Mouse (Mus musculus) ovary, postnatal 36 days (tissue): ENCODE results near the gene Csmd2.
"Not testable (repeated sequence)": the region's sequence is repeated elsewhere in the genome, so short reads cannot be mapped to it uniquely, and the experiment has no call there.

Experiments
- DNase-seq: peaks from one replicate; pipeline ENCODE4 v3.0.0; 2022; ENCODE audit warnings: low spot score, mixed read lengths

Csmd2 gene

GRCm38 (mm10) chr4:128048716-128049115 is 61.1 kb downstream of the Csmd2 start:
- DNase-seq, result no peak

DNA sequence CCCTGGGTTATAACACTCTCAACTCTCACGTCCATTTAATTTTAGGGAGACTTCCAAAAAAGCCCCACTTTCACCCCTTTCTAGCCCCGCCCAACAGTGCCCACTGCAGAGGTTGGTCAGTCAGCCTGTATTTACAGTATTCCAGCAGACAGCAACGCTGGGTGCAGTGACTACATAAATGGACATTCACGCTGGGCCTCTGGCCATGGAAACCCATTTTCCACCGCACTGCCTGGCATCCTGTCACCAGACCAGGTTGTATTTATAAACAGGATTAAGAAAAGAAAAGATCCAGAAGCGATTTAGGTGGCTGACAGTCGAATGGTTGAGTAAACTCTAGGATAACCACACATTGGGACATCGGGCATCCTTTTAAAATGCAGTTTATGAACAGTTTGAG is 65.0 kb downstream of the Csmd2 start:
- DNase-seq, result no peak

DNA sequence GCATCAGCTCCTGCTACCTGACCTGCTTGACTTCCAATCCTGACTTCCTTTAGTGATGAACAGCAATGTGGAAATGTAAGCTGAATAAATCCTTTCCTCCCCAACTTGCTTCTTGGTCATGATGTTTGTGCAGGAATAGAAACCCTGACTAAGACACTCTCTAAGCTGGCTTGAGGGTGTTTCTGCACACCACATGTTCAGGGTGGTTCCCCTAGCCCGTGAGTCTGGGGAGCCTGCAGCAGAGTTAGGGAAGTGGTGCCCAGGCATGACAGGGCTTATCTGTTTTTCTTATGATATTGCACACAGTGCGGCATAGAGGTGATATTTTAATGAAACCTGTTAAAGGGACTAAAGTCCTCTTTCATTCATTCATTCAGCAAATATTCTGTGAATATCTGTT is 73.6 kb downstream of the Csmd2 start:
- DNase-seq, result not testable (repeated sequence)

DNA sequence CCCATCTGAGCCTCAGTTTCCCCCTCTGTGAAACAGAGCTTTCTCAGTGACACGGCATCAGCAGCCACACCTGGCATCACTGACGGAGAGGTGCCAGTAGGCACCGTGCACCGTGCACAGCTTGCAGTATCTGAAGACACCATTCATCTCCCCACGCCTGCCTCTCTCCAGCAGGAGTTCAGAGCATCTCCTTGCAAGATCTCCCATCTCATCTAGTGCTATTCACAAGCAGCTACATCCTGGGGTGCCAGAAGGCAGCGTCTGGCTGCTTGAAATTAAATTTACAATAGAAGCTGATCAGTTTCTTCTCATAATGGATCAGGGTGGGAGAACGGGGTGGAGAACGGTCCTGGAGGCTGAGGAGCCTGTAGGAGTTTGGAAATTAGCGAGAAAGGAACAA is 79.5 kb downstream of the Csmd2 start:
- no peak for DNase-seq

GRCm38 (mm10) chr4:128084466-128084865 is 96.8 kb downstream of the Csmd2 start:
- no peak for DNase-seq

DNA sequence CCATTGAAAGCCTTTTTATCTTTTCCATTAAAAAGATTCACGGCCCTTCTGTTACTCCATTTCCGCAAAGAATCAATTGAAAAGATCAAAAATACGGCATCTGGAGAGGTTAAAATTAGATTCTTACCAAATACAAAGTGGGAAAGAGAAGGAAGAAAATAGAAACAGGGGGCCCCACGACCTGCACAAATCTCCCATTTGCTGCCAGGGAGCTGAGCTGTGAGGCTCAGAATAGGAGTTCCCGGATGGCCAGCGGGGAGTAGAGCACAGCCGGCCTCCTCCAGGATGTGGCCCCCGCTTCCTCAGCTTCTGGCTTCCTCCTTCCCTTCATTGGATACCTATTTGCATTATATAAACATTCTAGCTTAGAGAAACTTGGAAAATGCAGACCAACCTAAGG is 97.4 kb downstream of the Csmd2 start:
- DNase-seq, result no peak

- no peak for DNase-seq
These were observed 99.5 kb downstream of the Csmd2 start for GRCm38 (mm10) chr4:128087147-128087606.

DNA sequence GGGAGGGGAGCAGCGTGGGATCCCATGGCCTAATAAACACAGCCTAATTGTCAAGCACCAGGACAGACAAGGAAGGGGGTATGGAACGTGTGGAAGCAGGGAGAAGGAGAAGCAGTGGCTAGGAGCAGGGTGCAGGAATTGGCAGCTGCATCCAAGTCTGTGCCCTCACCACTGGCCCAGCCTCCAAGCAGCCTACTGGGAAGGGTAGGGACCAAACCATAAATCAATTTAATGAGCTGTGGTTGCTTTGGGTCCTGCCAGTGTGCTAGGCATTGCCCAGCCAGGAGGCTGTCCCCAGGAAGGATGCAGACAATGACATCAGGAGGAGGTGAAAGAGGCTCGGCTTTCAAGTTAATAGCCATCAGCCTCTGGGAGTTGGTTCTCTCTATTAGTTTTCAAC is 100.0 kb downstream of the Csmd2 start:
- no peak for DNase-seq

GRCm38 (mm10) chr4:128088264-128088663 is 100.6 kb downstream of the Csmd2 start:
- no peak for DNase-seq

- no peak for DNase-seq
These were observed 104.3 kb downstream of the Csmd2 start for GRCm38 (mm10) chr4:128091938-128092337.

DNA sequence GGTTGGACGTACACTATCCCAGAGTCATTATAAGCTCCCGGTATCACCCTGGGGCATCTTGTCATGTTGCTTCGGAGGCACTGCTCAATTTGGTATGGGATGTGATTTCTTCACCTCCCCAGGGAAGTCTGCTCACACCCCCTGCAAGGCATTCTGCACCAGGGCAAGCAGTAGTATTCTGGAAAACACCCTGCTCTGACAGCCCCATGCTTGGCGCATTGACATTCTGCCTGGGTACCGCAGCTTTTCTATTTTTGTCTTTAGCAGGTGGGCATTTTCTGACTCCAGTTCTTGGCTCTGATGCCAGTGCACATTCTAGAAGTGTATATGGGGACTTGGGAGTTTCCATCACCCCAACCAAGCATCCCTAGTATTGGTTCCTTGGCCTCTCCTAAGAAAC is 111.9 kb downstream of the Csmd2 start:
- no peak for DNase-seq

GRCm38 (mm10) chr4:128100541-128100940 is 112.9 kb downstream of the Csmd2 start:
- DNase-seq, result no peak

DNA sequence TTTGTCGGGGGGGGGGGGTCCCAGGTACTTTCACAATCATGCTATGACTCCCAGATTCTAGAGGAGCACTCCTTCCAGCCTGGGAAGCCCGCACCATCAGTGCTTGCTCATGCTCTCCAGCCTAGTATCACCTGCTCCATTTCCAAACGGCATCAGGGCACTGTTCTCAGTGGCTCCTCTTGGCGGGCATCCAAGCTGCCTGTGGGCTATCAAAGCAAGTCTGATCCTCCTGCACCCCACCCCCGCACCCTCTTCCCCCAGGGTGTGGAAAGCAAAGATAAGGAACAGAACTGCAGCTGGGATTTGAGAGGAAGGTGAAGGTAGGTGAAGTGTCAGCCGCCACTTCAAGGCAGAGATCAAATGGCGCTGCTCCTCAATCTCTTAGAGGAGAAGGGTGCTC is 128.7 kb downstream of the Csmd2 start:
- no peak for DNase-seq

DNA sequence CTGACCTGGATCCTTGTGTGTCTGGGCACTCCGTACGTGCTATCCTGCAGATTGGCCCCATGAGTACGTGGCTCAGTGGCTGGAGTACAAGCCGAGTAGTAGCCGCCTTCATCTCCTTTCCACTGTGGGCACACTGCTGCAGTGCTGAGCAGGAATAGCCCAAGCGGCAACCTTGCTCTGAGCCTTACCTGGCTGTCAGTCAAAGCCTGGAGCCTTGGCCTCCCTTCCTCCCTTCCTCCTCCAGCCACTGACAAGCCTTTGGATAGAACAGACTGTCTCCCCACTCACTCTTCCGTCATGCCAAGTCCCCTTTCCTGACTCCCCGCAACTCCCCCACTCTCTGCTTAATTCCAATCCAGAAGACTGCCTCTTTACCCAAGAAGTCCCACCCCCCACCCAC is 135.6 kb downstream of the Csmd2 start:
- DNase-seq, result no peak

DNA sequence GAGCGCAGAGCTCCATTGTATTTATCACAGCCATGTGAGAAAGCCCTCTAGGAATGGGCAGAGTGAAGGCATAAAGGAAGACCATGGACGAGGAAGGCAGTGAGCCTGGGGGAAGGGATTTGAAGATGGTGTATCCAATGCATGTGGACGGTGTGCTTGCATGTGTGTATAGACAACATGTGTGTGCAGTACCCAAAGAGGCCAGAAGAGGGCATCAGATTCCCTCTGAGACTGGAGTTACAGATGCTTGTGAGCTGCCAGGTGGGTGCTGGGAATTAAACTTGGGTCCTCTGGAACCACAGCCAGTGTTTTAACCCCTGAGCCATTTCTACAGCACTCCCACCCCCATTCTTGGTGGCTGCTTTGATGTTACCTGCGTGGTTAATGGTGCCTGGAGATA is 137.1 kb downstream of the Csmd2 start:
- DNase-seq, result no peak

DNA sequence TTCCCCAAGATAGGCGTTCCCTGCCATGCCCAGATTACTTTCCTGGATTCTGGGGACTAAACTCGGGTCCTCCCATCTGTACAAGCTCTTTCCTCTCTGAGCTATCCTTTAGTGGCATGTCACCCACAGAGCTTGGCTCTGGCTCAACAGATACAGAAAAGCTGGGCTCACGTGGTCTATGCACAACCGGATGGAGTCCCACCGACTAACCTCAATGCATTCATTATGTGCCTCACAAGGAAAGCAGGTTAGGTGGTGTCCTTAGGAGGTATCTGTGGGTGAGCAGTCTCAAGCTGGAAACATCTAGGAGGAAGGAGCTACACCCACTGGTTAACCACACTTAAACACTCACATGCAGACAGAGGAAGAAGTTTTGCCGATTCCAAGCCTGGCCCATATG is 140.9 kb downstream of the Csmd2 start:
- DNase-seq, result no peak

- no peak for DNase-seq
These were observed 143.0 kb downstream of the Csmd2 start for GRCm38 (mm10) chr4:128130611-128131142.

DNA sequence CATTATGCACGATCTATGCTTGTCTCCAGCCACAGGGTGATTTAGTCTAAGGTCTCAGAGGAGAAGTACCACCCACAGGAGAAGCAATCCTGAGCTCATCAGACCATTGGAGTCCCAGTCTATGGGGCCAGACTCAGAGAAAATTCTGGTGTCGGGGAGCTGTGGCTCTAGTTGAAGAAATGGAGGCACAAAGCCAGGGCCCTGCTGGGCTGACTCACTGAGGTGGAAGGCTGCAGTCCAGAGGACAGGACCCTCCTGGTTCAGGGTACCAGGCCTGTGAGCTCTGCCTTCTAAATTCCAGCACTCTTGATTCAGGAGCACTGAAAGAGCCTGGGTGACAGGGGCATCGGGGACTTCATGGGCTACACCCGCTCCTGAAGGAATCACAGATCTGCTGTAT is 144.0 kb downstream of the Csmd2 start:
- no peak for DNase-seq

GRCm38 (mm10) chr4:128132876-128133646 is 145.4 kb downstream of the Csmd2 start:
- no peak for DNase-seq

DNA sequence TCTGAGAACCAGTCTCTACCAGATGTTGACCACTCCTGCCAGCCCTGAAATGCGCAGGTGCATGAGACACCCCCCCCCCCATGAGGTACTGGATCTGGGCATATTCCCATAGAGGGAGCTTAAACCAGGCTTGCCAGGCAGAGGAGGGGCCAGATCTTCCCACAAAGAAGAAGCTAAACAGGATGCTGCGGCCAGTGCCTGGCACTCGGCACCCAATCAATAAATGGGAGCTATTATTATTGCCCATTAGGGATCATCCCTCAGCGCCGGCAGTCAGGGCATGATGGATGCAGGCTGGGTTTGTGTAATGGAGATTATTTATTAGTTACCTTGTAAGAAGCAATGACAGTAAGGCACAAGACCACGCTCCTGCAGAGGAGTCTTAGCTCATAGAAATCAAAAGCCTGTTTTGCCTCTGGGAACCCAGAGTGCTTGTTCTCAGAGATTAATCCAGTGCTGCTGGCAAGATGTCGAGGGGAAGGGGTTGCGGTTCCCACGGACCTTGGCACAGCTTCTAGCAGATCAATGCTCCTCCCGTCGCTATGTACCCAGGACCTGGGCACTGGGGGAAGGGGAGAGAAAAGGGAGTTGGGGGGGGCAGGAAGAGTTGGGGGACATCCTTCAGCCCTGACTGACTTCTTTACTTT is 146.8 kb downstream of the Csmd2 start:
- DNase-seq, result no peak

- no peak for DNase-seq
These were observed 147.5 kb downstream of the Csmd2 start for GRCm38 (mm10) chr4:128135014-128135622.

DNA sequence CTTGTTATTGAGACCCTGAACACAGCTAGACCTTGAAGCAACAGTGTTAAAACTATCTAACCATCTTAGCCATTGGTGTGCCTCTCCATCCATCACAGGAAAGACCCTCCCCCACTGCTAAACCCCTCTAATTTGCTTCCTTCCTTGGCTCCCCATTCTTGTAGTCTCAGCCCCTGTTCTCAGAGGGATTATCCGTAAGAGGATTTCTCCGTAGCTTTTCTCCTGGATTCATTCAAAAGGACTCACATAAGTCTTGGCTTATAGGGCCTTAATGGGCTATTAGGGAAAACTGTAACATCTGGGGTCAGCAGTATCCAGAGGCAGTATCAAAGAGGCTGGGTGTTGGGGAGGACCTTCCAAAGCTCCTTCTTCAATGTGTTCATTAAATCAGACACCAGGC is 152.3 kb downstream of the Csmd2 start:
- DNase-seq, result no peak
